Mouse (Mus musculus) MEL (cell line): ENCODE results near the gene Card10. TPM values are rescaled to one million over a fixed set of nuclear protein-coding genes. Genes with fewer than 3 reads are reported as not detected.

Experiments used
- DNase-seq: peaks from one replicate; pipeline ENCODE4 v3.0.0; 2011; ENCODE audit warnings: low read depth, low spot score
- H3K27ac ChIP-seq: 2 replicates; pipeline ENCODE4 v1.5.1; 2012; ENCODE audit warnings: low read depth, mild to moderate bottlenecking, control low read depth, low read length, moderate library complexity; ENCODE audit not compliant: control insufficient read depth
- H3K27me3 ChIP-seq, 2 experiments: fragments of 150-350 bp in 1 of 2; sonication (generic) in 1 of 2; 2 replicates each; pipeline ENCODE4 v1.6.1; 2012; ENCODE audit warnings: low read length in 2 of 2, mild to moderate bottlenecking in 2 of 2, improper control_type of control experiment in 1 of 2, moderate library complexity in 1 of 2; ENCODE audit not compliant: insufficient read depth in 2 of 2, control insufficient read depth in 1 of 2
- H3K36me3 ChIP-seq, 2 experiments: 2 replicates each; pipeline ENCODE4 v1.6.1; 2012 to 2014; ENCODE audit warnings: low read length in 2 of 2, improper control_type of control experiment in 1 of 2, inconsistent platforms in 1 of 2, mild to moderate bottlenecking in 1 of 2; ENCODE audit not compliant: insufficient read depth in 2 of 2, control insufficient read depth in 1 of 2
- H3K4me1 ChIP-seq, 2 experiments: fragments of 150-350 bp in 1 of 2; sonication (generic) in 1 of 2; 2 replicates each; pipeline ENCODE4 v1.6.1; 2012; ENCODE audit warnings: low read length in 2 of 2, improper control_type of control experiment in 1 of 2, mild to moderate bottlenecking in 1 of 2; ENCODE audit not compliant: insufficient read depth in 2 of 2, control insufficient read depth in 1 of 2
- H3K4me3 ChIP-seq, 2 experiments: fragments of 150-350 bp in 1 of 2; sonication (generic) in 1 of 2; 2 replicates each; pipeline ENCODE4 v1.5.1; 2012; ENCODE audit warnings: low read depth in 2 of 2, low read length in 2 of 2, mild to moderate bottlenecking in 2 of 2, moderate library complexity in 2 of 2, control low read depth in 1 of 2, improper control_type of control experiment in 1 of 2; ENCODE audit not compliant: control insufficient read depth in 1 of 2, insufficient read depth in 1 of 2
- H3K79me2 ChIP-seq: 2 replicates; pipeline ENCODE4 v1.6.1; 2012; ENCODE audit warnings: mild to moderate bottlenecking, low read length, moderate library complexity; ENCODE audit not compliant: control insufficient read depth, poor library complexity, insufficient read depth
- H3K9ac ChIP-seq: 2 replicates; pipeline ENCODE4 v1.6.1; 2012; ENCODE audit warnings: low read depth, mild to moderate bottlenecking, control low read depth, low read length, moderate library complexity; ENCODE audit not compliant: control insufficient read depth, poor library complexity, severe bottlenecking
- H3K9me3 ChIP-seq: fragments of 150-350 bp; sonication (generic); replicated peaks from 2 replicates; pipeline ENCODE4 v1.6.1; 2012; ENCODE audit warnings: mild to moderate bottlenecking, low read length, improper control_type of control experiment, moderate library complexity; ENCODE audit not compliant: insufficient read depth
- CHD1 ChIP-seq: IDR thresholded peaks from 2 replicates; pipeline ENCODE4 v1.6.1; 2012; ENCODE audit warnings: low read depth, mild to moderate bottlenecking, inconsistent platforms, low read length, improper control_type of control experiment
- CTCF ChIP-seq, 3 experiments: IDR thresholded peaks in 2 of 3; conservative IDR thresholded peaks in 1 of 3; 2 replicates each; pipeline ENCODE4 v1.5.1; 2011 to 2012; ENCODE audit warnings: low read length in 3 of 3, low read depth in 2 of 3, mild to moderate bottlenecking in 2 of 3, improper control_type of control experiment in 1 of 3, inconsistent platforms in 1 of 3, mixed read lengths in 1 of 3, moderate library complexity in 1 of 3; ENCODE audit not compliant: control insufficient read depth in 1 of 3, insufficient read depth in 1 of 3, poor library complexity in 1 of 3, severe bottlenecking in 1 of 3
- E2F4 ChIP-seq: IDR thresholded peaks from 2 replicates; pipeline ENCODE4 v1.6.1; 2011; ENCODE audit warnings: low read depth, low read length, improper control_type of control experiment, borderline replicate concordance
- ETS1 ChIP-seq: IDR thresholded peaks from 2 replicates; pipeline ENCODE4 v1.6.1; 2012; ENCODE audit warnings: low read depth, mild to moderate bottlenecking, inconsistent platforms, low read length, improper control_type of control experiment, moderate library complexity
- GABPA ChIP-seq: IDR thresholded peaks from 2 replicates; pipeline ENCODE4 v1.6.1; 2012; ENCODE audit warnings: low read depth, mild to moderate bottlenecking, inconsistent platforms, low read length, improper control_type of control experiment, moderate library complexity
- GATA1 ChIP-seq: IDR thresholded peaks from 2 replicates; pipeline ENCODE4 v1.6.1; 2011; ENCODE audit warnings: low read depth, low read length, improper control_type of control experiment
- JUND ChIP-seq: IDR thresholded peaks from 2 replicates; pipeline ENCODE4 v1.6.1; 2011; ENCODE audit warnings: low read depth, mild to moderate bottlenecking, improper control_type of control experiment, low read length
- KAT2A ChIP-seq: conservative IDR thresholded peaks from 2 replicates; pipeline ENCODE4 v1.6.1; 2012; ENCODE audit warnings: low read depth, low read length, improper control_type of control experiment, inconsistent platforms
- MAFK ChIP-seq: IDR thresholded peaks from 2 replicates; pipeline ENCODE4 v1.6.1; 2011; ENCODE audit warnings: low read depth, mild to moderate bottlenecking, low read length, improper control_type of control experiment, borderline replicate concordance
- MAX ChIP-seq: IDR thresholded peaks from 2 replicates; pipeline ENCODE4 v1.6.1; 2011; ENCODE audit warnings: low read length, improper control_type of control experiment
- MEF2A ChIP-seq: IDR thresholded peaks from 2 replicates; pipeline ENCODE4 v1.6.1; 2014; ENCODE audit warnings: low read depth, mild to moderate bottlenecking, inconsistent platforms, low read length, improper control_type of control experiment; ENCODE audit not compliant: poor library complexity, insufficient replicate concordance, severe bottlenecking; ENCODE audit errors: extremely low read depth
- MXI1 ChIP-seq: IDR thresholded peaks from 2 replicates; pipeline ENCODE4 v1.6.1; 2011; ENCODE audit warnings: mild to moderate bottlenecking, low read depth, low read length, improper control_type of control experiment
- MYC ChIP-seq: IDR thresholded peaks from 2 replicates; pipeline ENCODE4 v1.6.1; 2011; ENCODE audit warnings: low read depth, mild to moderate bottlenecking, low read length, improper control_type of control experiment, moderate library complexity
- NELFE ChIP-seq: IDR thresholded peaks from 2 replicates; pipeline ENCODE4 v1.6.1; 2011; ENCODE audit warnings: low read depth, low read length, improper control_type of control experiment
- POLR2AphosphoS2 ChIP-seq: IDR thresholded peaks from 2 replicates; pipeline ENCODE4 v1.6.1; 2011; ENCODE audit warnings: low read length, improper control_type of control experiment
- POLR2AphosphoS5 ChIP-seq: IDR thresholded peaks from 2 replicates; pipeline ENCODE4 v1.6.1; 2012; ENCODE audit warnings: low read depth, borderline replicate concordance, mild to moderate bottlenecking, inconsistent platforms, low read length, moderate library complexity, mixed read lengths
- RAD21 ChIP-seq: IDR thresholded peaks from 2 replicates; pipeline ENCODE4 v1.6.1; 2011; ENCODE audit warnings: mild to moderate bottlenecking, low read depth, low read length, improper control_type of control experiment
- RCOR1 ChIP-seq: IDR thresholded peaks from 2 replicates; pipeline ENCODE4 v1.6.1; 2012; ENCODE audit warnings: low read depth, mild to moderate bottlenecking, inconsistent platforms, low read length, improper control_type of control experiment
- TAL1 ChIP-seq: IDR thresholded peaks from 2 replicates; pipeline ENCODE4 v1.6.1; 2012; ENCODE audit warnings: mild to moderate bottlenecking, inconsistent platforms, low read length, moderate library complexity, mixed read lengths
- UBTF ChIP-seq: IDR thresholded peaks from 2 replicates; pipeline ENCODE4 v1.6.1; 2012; ENCODE audit warnings: low read depth, mild to moderate bottlenecking, inconsistent platforms, low read length, improper control_type of control experiment, moderate library complexity, borderline replicate concordance; ENCODE audit not compliant: insufficient read depth
- USF1 ChIP-seq: IDR thresholded peaks from 2 replicates; pipeline ENCODE4 v1.6.1; 2014; ENCODE audit warnings: low read depth, mild to moderate bottlenecking, inconsistent platforms, low read length, improper control_type of control experiment, moderate library complexity
- USF2 ChIP-seq, 2 experiments: IDR thresholded peaks; 2 replicates each; pipeline ENCODE4 v1.6.1; 2011 to 2012; ENCODE audit warnings: improper control_type of control experiment in 2 of 2, low read length in 2 of 2, borderline replicate concordance in 1 of 2, inconsistent platforms in 1 of 2, low read depth in 1 of 2, mild to moderate bottlenecking in 1 of 2; ENCODE audit not compliant: insufficient read depth in 1 of 2
- ZC3H11A ChIP-seq: IDR thresholded peaks from 2 replicates; pipeline ENCODE4 v1.6.1; 2012; ENCODE audit warnings: low read depth, mild to moderate bottlenecking, inconsistent platforms, low read length, improper control_type of control experiment
- ZMIZ1 ChIP-seq: IDR thresholded peaks from 2 replicates; pipeline ENCODE4 v1.6.1; 2012; ENCODE audit warnings: low read depth, mild to moderate bottlenecking, inconsistent platforms, low read length, improper control_type of control experiment, moderate library complexity
- polyA plus RNA-seq, 2 experiments: library from polyadenylated mRNA; stranded (reverse) in 1 of 2; unstranded in 1 of 2; fragments of >175 nt in 1 of 2; fragments of >200 nt in 1 of 2; gene quantifications; 2 replicates each; pipeline versions ENCODE4 v1.2.1 to v1.2.4; 2012; ENCODE audit warnings: low replicate concordance in 2 of 2, low read depth in 1 of 2; ENCODE audit not compliant: insufficient read length in 2 of 2, insufficient read depth in 1 of 2, missing spikeins in 1 of 2
- total RNA-seq: library from RNA; depleted of rRNA; stranded (reverse); fragments of 300-350 nt; gene quantifications from 2 replicates; pipeline ENCODE4 v1.2.3, GENCODE M21; 2012

The Card10 gene
- total and polyA plus RNA-seq, 3 experiments, result not detected

- Histone ChIP-seq H3K27me3 (no peaks in the 10 kb centered on the region), H3K4me1 (no peaks in the 10 kb centered on the region), H3K9me3 (no peaks in the 10 kb centered on the region), H3K27ac (no peak overlapping the region), H3K4me3 (no peak overlapping the region), H3K36me3 (no peaks in the 10 kb centered on the region), H3K79me2 (no peaks in the 10 kb centered on the region), H3K9ac (no peak overlapping the region)
- TF ChIP-seq NELFE, result no peak
- no peak for TF ChIP-seq JUND
- TF ChIP-seq UBTF, result no peak
- no peak for TF ChIP-seq POLR2AphosphoS5
- no peak for TF ChIP-seq RCOR1
- TF ChIP-seq ZMIZ1, result no peak
- TF ChIP-seq POLR2AphosphoS2, result no peak
- no peak for TF ChIP-seq RAD21
- TF ChIP-seq E2F4, result no peak
- TF ChIP-seq CHD1, result no peak
- no peak for TF ChIP-seq KAT2A
- no peak for TF ChIP-seq CTCF (IDR thresholded peaks at IDR 0.05 in 2 of 3, conservative IDR thresholded peaks at IDR 0.05 in 1 of 3; ENCODE audit: control insufficient read depth in 1 of 3, insufficient read depth in 1 of 3, low read depth in 2 of 3, low read length in 3 of 3, poor library complexity in 1 of 3, severe bottlenecking in 1 of 3)
- no peak for TF ChIP-seq MXI1
- TF ChIP-seq GATA1, result no peak
- DNase-seq, result no peak
Observed at GRCm38 (mm10) chr15:78763210-78763609, 39.6 kb downstream of the Card10 start.

DNA sequence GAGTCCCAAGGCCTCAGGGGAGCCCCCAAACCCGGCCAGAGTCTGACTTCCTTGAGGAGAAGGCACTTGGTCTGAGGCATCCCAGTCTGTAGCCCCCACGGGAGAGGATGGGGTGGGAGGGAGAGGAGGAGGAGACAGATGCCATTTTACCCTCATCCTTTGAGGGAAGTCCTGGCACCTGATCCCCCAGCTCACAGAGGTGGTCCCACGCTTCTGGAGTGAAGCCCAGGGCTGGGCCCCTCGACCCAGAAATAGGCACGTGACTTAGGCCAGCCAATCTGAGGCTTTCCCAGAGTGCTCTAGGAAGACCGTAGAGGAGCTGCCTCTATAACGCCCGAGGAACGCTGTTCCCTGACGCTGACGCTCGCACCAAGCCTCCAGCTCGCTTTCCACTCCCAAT lies 41.7 kb downstream of the Card10 start:
- TF ChIP-seq CHD1 (no peak), MXI1 (no peak), MYC (no peak), ETS1 (no peak), MAFK (no peak), ZC3H11A (no peak), MEF2A (no peak), E2F4 (no peak), USF1 (no peak), RCOR1 (no peak), GABPA (no peak), MAX (no peak), TAL1 (no peak), USF2 (IDR thresholded peaks at IDR 0.05; ENCODE audit: borderline replicate concordance in 1 of 2, insufficient read depth in 1 of 2, low read depth in 1 of 2, low read length in 2 of 2) (no peak)
- H3K4me3 ChIP-seq, result no peak overlapping the region
- no peak for DNase-seq
- H3K9ac ChIP-seq, result no peak overlapping the region
- H3K36me3 ChIP-seq, result no peaks in the 10 kb centered on the region
- H3K79me2 ChIP-seq, result no peaks in the 10 kb centered on the region
- no peak overlapping the region for H3K27ac ChIP-seq
- no peaks in the 10 kb centered on the region for H3K4me1 ChIP-seq
- no peaks in the 10 kb centered on the region for H3K27me3 ChIP-seq
- H3K9me3 ChIP-seq, result no peaks in the 10 kb centered on the region
